31 mouse cellular contexts compared by ENCODE assay signal in genomic region chr14:121556401-121557315, GRCm38 (mm10). TPM values are rescaled to one million over a fixed set of nuclear protein-coding genes. Genes with fewer than 3 reads are reported as not detected.
DNase-seq lines count a peak whose midpoint lies in the region; ATAC-seq and TF ChIP-seq lines count a peak whose summit lies in the region.
"Had no signal": no experiment of that assay in that cellular context is flagged by ENCODE, and none has a peak within 500 bp of the region (broad histone marks: within the 10 kb centered on the region; RNA-seq: fewer than 3 reads in every experiment).

No protein-coding gene starts in this region.

- no peaks in the 10 kb centered on the region for H3K9me3 ChIP-seq in midbrain, embryonic 14.5 days (ENCODE audit: control insufficient read depth, low read length)
- H3K9me3 ChIP-seq in midbrain, embryonic 10.5 days (replicated peaks) = no peaks in the 10 kb centered on the region
- H3K9me3 ChIP-seq in embryonic facial prominence, embryonic 12.5 days = no peaks in the 10 kb centered on the region
- no peaks in the 10 kb centered on the region for H3K9me3 ChIP-seq in limb, embryonic 10.5 days (replicated peaks)
- H3K9me3 ChIP-seq: G1E; heart, embryonic 13.5 days; liver, embryonic 15.5 days; lung, embryonic 15.5 days; neural tube, embryonic 15.5 days had no signal

- H3K4me3 ChIP-seq in midbrain, embryonic 14.5 days (replicated peaks; ENCODE audit: low read depth, low read length) = no peak overlapping the region
- H3K4me3 ChIP-seq in midbrain, embryonic 10.5 days = no peak overlapping the region
- no peak overlapping the region for H3K4me3 ChIP-seq in embryonic facial prominence, embryonic 12.5 days
- peak overlapping the region; percentile 24; the same call in 1 of the 2 replicates for H3K4me3 ChIP-seq in limb, embryonic 10.5 days
- H3K4me3 ChIP-seq in gastrocnemius, adult 2 months = no peak overlapping the region
- H3K4me3 ChIP-seq: heart, adult 2 months; heart, embryonic 13.5 days; liver, embryonic 15.5 days; lung, embryonic 15.5 days; neural tube, embryonic 15.5 days had no signal

- H3K4me2 ChIP-seq in midbrain, embryonic 14.5 days (ENCODE audit: low read length) = no peak overlapping the region
- no peak overlapping the region for H3K4me2 ChIP-seq in embryonic facial prominence, embryonic 12.5 days (replicated peaks)
- H3K4me2 ChIP-seq: heart, embryonic 13.5 days; hindbrain, embryonic 14.5 days; liver, embryonic 15.5 days; lung, embryonic 15.5 days; midbrain, embryonic 11.5 days; neural tube, embryonic 15.5 days had no signal

- no peaks in the 10 kb centered on the region for H3K27me3 ChIP-seq in midbrain, embryonic 14.5 days (ENCODE audit: control insufficient read depth, insufficient read depth, low read length)
- H3K27me3 ChIP-seq in midbrain, embryonic 10.5 days (ENCODE audit: low read depth, poor library complexity, severe bottlenecking) = no peaks in the 10 kb centered on the region
- peaks cover 32% of the 10 kb centered on the region for H3K27me3 ChIP-seq in embryonic facial prominence, embryonic 12.5 days
- H3K27me3 ChIP-seq in limb, embryonic 10.5 days (ENCODE audit: low read depth, poor library complexity, severe bottlenecking) = peaks cover 11% of the 10 kb centered on the region; the same call in 1 of the 2 replicates
- H3K27me3 ChIP-seq: CH12.LX; heart, embryonic 13.5 days; liver, embryonic 15.5 days; lung, embryonic 15.5 days; neural tube, embryonic 15.5 days had no signal

- H3K9ac ChIP-seq in midbrain, embryonic 14.5 days (replicated peaks; ENCODE audit: low read length) = no peak overlapping the region
- H3K9ac ChIP-seq in embryonic facial prominence, embryonic 12.5 days = no peak overlapping the region
- H3K9ac ChIP-seq: forebrain, postnatal 0 days; heart, embryonic 13.5 days; hindbrain, embryonic 14.5 days; liver, embryonic 15.5 days; lung, embryonic 15.5 days; neural tube, embryonic 15.5 days had no signal

- intact Hi-C loops in gastrocnemius, adult 2 months (cut with DNase I) = no loop called here

- H3K27ac ChIP-seq in midbrain, embryonic 14.5 days (replicated peaks; ENCODE audit: low read depth, low read length) = no peak overlapping the region
- H3K27ac ChIP-seq in midbrain, embryonic 10.5 days (replicated peaks) = no peak overlapping the region; the same call in 1 of the 2 replicates
- no peak overlapping the region for H3K27ac ChIP-seq in embryonic facial prominence, embryonic 12.5 days
- peak overlapping the region; percentile 85 for H3K27ac ChIP-seq in limb, embryonic 10.5 days
- no peak overlapping the region for H3K27ac ChIP-seq in gastrocnemius, adult 2 months
- H3K27ac ChIP-seq: heart, adult 2 months; heart, embryonic 13.5 days; hindbrain, embryonic 14.5 days; liver, embryonic 15.5 days; lung, embryonic 15.5 days; neural tube, embryonic 15.5 days; stomach, postnatal 0 days had no signal

- 0 out of 2 replicates have a peak, but pooled peaks cover 3% of the 10 kb centered on the region for H3K36me3 ChIP-seq in midbrain, embryonic 14.5 days (ENCODE audit: control insufficient read depth, insufficient read depth, low read length)
- H3K36me3 ChIP-seq in midbrain, embryonic 10.5 days = no peaks in the 10 kb centered on the region; the same call in 1 of the 2 replicates
- H3K36me3 ChIP-seq in embryonic facial prominence, embryonic 12.5 days = no peaks in the 10 kb centered on the region
- H3K36me3 ChIP-seq in limb, embryonic 10.5 days = no peaks in the 10 kb centered on the region
- H3K36me3 ChIP-seq: liver, embryonic 15.5 days had no signal

- TF ChIP-seq CTCF in gastrocnemius, adult 2 months (IDR thresholded peaks at IDR 0.05) = no peak

- no peak for ATAC-seq in midbrain, embryonic 14.5 days (ENCODE audit: low FRiP score, low TSS enrichment)
- ATAC-seq in embryonic facial prominence, embryonic 12.5 days (ENCODE audit: insufficient number of reproducible peaks, insufficient read depth, low FRiP score, low TSS enrichment) = 0 out of 2 replicates have a peak, but pooled peaks have one; percentile 49
- ATAC-seq: forebrain, postnatal 0 days; inflammation-experienced regulatory T-cells, adult 6 months had no signal

- DNase-seq in midbrain, embryonic 14.5 days = peak; percentile 39
- no peak for DNase-seq in midbrain, embryonic 10.5 days (ENCODE audit: low spot score)
- peak; percentile 56 for DNase-seq in limb, embryonic 10.5 days (ENCODE audit: low spot score)
- DNase-seq in mesoderm, embryonic 11.5 days (ENCODE audit: low read depth, low spot score) = peak; percentile 23
- DNase-seq in gastrocnemius, adult 2 months = no peak
- no peak for DNase-seq in lung, postnatal 14 days
- DNase-seq: adrenal gland, adult 2 months; B cell, adult 2 months; cerebellum, adult 18-20 months; cerebellum, postnatal 14 days; forebrain, postnatal 0 days; gastrocnemius, postnatal 36 days; heart, adult 2 months; heart, postnatal 14 days; kidney, adult 2 months; kidney, postnatal 10 days; liver; lung, postnatal 4 days; thymus, adult 2 months; thymus, postnatal 4 days had no signal

- 66% methylated on average over 21 of the region's 21 CpGs for WGBS in midbrain, embryonic 14.5 days
- WGBS in midbrain, embryonic 10.5 days = 89% methylated on average over 21 of the region's 21 CpGs
- 49% methylated on average over 21 of the region's 21 CpGs for WGBS in embryonic facial prominence, embryonic 12.5 days
- 50% methylated on average over 21 of the region's 21 CpGs for WGBS in limb, embryonic 10.5 days

- no peaks in the 10 kb centered on the region for H3K4me1 ChIP-seq in midbrain, embryonic 14.5 days (ENCODE audit: control insufficient read depth, insufficient read depth, low read length)
- H3K4me1 ChIP-seq in midbrain, embryonic 10.5 days = peaks cover 6% of the 10 kb centered on the region; the same call in 1 of the 2 replicates
- H3K4me1 ChIP-seq in embryonic facial prominence, embryonic 12.5 days = peaks cover 7% of the 10 kb centered on the region
- H3K4me1 ChIP-seq in limb, embryonic 10.5 days = peaks cover 43% of the 10 kb centered on the region
- H3K4me1 ChIP-seq: liver, embryonic 15.5 days; lung, embryonic 15.5 days; neural tube, embryonic 15.5 days had no signal

RNA-seq across cellular contexts. Expression of gene Slc15a1, which starts 51.6 kb away (rescaled TPM):
- polyA plus RNA-seq in midbrain, embryonic 14.5 days (2014; fragmentation: Nextera tagmentation; extraction: Ambion mirVana) = not detected in 2 replicates
- 0.04 TPM in 1 of 2 replicates, not detected in the other for polyA plus RNA-seq in midbrain, embryonic 10.5 days (2016; fragmentation: Nextera tagmentation; extraction: Ambion mirVana)
- 0.06 and 0.09 TPM in 2 replicates for polyA plus RNA-seq in embryonic facial prominence, embryonic 12.5 days (2016; fragmentation: Nextera tagmentation; extraction: Ambion mirVana)
- not detected in 2 replicates for polyA plus RNA-seq in limb, embryonic 10.5 days (2016; fragmentation: Nextera tagmentation; extraction: Ambion mirVana)
- total RNA-seq in gastrocnemius, adult 2 months (2021) = not detected
- total RNA-seq: forebrain, postnatal 0 days; gastrocnemius, postnatal 36 days; heart, adult 2 months; heart, postnatal 14 days had no signal
- polyA plus RNA-seq: G1E; heart, adult 2 months; heart, embryonic 13.5 days; hindbrain, embryonic 14.5 days; liver, embryonic 15.5 days; midbrain, embryonic 11.5 days; neural tube, embryonic 15.5 days had no signal

Comparison
In these comparisons a context has a peak if more than half of its experiments do, and no peak if none do; other contexts are left out.
1. DNase-seq: peak in midbrain, embryonic 14.5 days (single experiment), limb, embryonic 10.5 days (single experiment) and mesoderm, embryonic 11.5 days (single experiment); none in midbrain, embryonic 10.5 days (single experiment), gastrocnemius, adult 2 months (single experiment) and lung, postnatal 14 days (single experiment).